Mouse (Mus musculus) C2C12 (cell line): Measurements from ENCODE around the gene Tdp1.

Experiments
- MYOG ChIP-seq: IDR thresholded peaks from one replicate; pipeline ENCODE4 v1.6.1; 2011; ENCODE audit not compliant: control insufficient read depth, insufficient read length; ENCODE audit errors: extremely low read depth
- USF1 ChIP-seq: IDR thresholded peaks from one replicate; pipeline ENCODE4 v1.6.1; 2011; ENCODE audit warnings: low read depth, mild to moderate bottlenecking, control low read depth, moderate library complexity

- no peak for TF ChIP-seq MYOG
- no peak for TF ChIP-seq USF1
Measured at GRCm38 (mm10) chr12:99929160-99929559, 44.8 kb downstream of the Tdp1 start.
